Mouse (Mus musculus) cerebellum, adult 8-10 months (tissue): ENCODE data around the gene Cnot10.

Experiments
- DNase-seq: peaks from one replicate; pipeline ENCODE4 v3.0.0; 2022

Cnot10 gene

DNA sequence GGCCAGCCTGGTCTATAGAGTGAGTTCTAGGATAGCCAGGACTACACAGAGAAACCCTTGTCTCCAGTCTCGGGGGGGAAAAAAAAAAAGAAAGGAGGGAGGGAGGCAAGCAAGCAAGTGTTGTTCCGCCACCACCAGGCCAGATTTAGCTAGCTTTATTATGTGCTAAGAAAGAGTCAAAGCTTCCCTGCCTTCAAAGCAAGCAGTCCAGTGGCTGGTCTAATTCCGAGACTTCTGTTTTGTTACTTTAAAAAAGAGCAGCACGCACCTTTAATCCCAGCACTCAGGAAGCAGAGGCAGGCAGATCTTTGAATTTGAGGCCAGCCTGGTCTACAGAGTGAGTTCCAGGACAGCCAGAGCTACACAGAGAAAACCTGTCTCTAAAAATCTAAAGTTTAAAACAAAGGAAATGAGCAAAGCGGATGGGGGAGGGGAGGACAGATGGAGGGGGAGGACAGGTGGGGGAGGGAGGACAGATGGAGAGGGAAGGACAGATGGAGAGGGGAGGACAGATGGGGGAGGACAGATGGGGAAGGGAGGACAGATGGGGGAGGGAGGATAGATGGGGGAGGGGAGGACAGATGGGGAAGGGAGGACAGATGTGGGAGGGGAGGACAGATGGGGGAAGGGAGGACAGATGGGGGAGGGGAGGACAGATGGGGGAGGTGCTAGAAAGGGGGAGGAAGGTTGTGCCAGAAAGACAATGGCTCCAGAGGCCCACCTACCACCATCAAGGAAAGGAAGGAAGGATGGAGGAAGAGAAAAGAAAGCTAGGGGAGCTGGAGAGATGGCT is 71.1 kb downstream of the Cnot10 start:
- DNase-seq = no peak

DNA sequence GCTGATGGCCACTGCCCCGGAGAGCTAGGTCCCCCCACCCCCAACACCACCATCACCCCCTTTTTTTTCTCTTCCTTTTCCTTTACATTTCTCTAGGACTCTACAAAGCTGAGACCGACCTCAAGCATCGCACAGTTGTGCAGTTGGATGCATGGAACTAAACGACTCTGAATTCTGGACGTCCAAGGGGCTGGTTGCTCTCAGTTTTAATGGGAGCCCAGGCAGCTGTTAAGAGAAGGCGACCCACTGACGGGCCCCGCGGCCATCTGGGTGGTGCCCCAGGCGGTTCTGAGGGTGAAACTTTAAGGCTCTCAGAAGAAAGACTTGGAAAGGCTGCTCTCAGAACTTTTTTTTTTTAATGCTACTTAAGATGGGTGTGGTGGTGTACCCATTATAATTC is 75.3 kb downstream of the Cnot10 start:
- DNase-seq = no peak

- DNase-seq = no peak
These were observed 76.0 kb downstream of the Cnot10 start, which contains the start of gene Trim71 for GRCm38 (mm10) chr9:114563761-114564606. Trim71 (minus strand) TSS chr9:114564369.

GRCm38 (mm10) chr9:114562919-114563751 is 76.8 kb downstream of the Cnot10 start:
- DNase-seq = no peak

GRCm38 (mm10) chr9:114562031-114562918 is 77.7 kb downstream of the Cnot10 start:
- DNase-seq = no peak

GRCm38 (mm10) chr9:114561671-114561971 is 78.4 kb downstream of the Cnot10 start:
- no peak for DNase-seq

DNA sequence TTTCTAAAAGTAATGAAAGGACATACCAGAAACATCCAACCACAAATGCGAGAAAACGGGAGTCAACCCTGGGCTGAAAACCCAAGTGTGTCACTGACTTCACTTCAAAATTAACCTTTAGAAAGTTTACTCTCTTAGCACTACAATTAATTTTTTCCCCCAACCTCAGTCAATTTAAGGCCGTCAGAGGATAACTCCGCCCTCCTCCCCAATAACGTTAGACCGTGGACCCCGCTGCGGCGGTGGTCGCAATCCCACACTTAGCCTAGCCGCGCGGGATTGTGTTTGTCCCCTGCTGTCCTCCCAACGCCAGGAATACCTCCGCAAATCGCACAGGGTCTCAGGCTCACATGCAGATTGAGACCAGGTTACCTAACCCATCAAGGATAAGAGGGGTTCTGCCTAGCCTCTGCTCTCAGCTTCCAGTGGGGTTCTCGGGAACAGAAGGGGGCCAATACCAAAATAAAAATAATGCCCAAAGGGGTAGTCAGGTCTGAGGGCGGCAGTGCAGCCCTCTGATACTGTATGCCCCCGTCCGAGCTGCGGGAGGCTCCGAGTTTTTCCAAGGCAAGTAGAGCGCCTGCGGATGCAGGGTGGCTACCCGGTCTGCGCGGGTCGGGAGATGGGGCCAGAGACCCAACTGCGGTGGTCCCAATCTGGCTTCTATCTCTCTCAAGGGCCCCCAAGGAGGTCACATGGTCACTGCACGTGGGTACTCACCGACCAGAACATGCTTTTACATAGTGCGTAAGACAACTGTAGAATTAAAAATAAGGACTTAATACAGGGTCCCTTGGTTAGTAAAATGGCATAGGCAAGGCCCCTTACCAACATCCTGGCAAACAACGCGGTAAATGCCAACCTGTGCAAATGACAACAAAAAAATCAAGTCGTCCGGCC is 79.0 kb downstream of the Cnot10 start:
- DNase-seq = no peak

- DNase-seq = no peak
These were observed 79.8 kb downstream of the Cnot10 start for GRCm38 (mm10) chr9:114560141-114560540.

DNA sequence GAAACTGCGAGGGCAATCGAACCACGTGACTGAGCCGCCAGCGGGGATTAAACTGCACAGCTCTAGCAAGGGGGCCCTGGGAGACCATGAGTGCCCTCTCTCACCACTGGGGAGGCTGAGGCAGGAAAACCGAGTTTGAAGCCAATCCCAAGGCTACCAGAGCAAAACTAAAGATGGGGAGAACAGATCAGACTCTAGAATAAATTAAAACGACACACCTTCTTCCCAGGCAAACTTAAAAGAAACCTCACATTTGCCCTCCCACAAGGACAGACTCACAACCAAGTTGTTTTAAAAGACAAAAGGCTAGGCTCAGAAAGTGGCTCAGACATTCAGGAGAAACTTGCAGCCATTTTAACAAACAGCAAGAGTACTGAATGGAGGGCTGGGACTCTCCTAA is 82.9 kb downstream of the Cnot10 start:
- DNase-seq = no peak

DNA sequence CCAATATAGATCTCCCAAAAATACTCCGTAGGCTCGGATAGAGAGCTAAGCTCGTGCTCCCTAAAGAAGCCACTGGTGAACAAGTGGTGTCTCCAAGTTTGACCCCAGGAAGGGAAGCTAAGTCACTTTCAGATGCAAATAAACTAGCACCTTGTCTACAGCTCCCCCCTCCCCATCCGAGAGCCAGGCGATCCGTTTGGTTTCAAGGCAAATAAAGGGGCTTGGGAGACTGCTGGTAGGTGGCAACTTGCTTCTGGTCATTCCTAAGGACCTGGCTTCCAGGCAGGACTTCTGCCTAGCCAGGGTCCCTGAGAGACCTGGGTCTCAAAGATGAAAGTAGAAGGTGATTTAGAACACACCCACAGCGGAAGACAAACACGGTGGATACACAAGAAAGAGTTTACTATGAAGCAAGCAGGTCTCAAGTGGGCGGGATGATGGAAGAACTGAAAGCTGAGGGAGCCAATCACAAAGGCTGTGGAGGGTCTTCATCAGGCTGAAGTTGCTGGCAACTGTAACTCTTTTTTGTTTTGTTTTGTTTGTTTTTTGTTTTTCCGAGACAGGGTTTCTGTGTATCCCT is 83.6 kb downstream of the Cnot10 start:
- DNase-seq = no peak

DNA sequence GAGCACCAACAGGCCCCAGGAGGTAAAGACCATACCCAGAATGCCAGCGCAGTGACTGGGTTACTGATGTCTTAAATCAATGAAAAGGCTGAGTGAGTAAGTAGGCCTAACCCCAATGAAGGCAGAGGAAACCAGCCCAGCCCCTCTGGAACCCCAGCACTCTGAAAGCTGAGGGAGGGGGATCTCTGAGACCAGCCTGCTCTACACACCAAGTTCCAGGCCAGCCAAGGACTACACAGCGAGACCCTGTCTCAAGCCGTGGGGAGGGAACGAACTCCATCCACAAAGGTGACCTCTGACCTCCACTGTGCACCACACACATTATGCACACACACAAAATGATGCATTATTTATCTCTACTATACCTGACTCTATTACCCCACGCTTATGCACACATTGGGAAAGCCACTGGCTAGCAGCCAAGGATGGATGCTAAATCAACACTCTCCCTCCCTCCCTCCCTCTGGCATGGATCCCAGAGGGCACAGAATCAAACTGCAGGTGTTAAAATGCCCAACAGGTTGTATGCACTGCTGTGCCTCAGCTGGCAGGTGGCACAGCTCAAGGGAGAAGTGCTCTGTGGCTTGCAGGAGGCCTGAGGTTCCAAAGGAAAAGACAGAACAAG is 85.5 kb downstream of the Cnot10 start:
- DNase-seq = no peak

- no peak for DNase-seq
These were observed 86.2 kb downstream of the Cnot10 start for GRCm38 (mm10) chr9:114553828-114554227.

DNA sequence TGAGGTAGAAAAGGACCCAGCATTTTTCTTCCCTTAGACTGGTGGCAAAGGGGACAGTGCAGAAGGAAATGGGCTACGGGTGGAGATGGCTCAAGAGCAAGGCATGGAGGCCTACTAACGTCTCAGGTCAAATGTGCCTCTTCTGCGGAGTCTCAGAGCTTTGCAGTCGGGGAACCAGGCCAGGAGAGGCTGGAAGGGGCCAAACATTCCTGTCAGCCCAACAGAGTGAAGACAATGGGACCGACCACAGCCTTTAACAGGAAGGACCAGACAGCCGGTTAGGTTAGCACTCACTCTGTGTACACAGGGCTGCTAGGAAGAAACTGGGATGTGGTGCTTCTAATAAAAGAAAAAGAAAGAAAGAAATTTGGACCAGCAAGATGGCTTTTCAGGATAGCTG is 90.0 kb downstream of the Cnot10 start:
- no peak for DNase-seq

- no peak for DNase-seq
These were observed 90.9 kb downstream of the Cnot10 start for GRCm38 (mm10) chr9:114549117-114549516.

GRCm38 (mm10) chr9:114548496-114548895 is 91.5 kb downstream of the Cnot10 start:
- DNase-seq = no peak

DNA sequence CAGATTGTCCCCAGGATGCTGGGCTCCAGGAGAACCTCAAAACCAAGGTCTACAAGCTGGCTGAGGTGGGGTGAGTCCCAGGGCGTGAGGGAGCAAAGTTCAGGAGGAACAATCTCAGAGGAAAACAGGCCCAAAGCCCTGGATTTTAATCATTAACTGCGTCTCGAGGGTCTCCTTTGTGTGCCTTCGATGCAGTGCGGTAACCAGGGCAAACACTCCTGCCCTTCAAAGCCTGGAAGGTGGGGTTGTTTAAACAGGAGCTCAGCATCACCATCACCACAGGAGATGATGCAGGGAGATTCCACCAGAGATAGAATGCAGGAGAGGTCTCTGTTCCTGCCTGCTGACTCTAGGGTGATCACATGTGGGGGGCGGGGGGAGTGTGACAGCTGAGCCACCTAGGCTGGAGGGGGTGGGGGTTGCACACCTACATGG is 92.3 kb downstream of the Cnot10 start:
- DNase-seq = no peak

- no peak for DNase-seq
These were observed 93.2 kb downstream of the Cnot10 start for GRCm38 (mm10) chr9:114546765-114547164.

- DNase-seq = no peak
These were observed 95.1 kb downstream of the Cnot10 start for GRCm38 (mm10) chr9:114544754-114545393.

- no peak for DNase-seq
These were observed 95.9 kb downstream of the Cnot10 start for GRCm38 (mm10) chr9:114543882-114544753.
